Mouse (Mus musculus) bone marrow, adult 2 months (tissue): ENCODE data around the gene Gpalpp1.

Experiments used
- CTCF ChIP-seq: fragments of 200-500 bp; IDR thresholded peaks from 2 replicates; pipeline ENCODE4 v1.5.1; 2011; ENCODE audit warnings: low read length, control low read depth; ENCODE audit not compliant: control insufficient read depth, insufficient read depth
- POLR2A ChIP-seq: fragments of 200-500 bp; IDR thresholded peaks from 2 replicates; pipeline ENCODE4 v1.6.1; 2011; ENCODE audit warnings: low read depth, mild to moderate bottlenecking, control low read depth, low read length, borderline replicate concordance; ENCODE audit not compliant: control insufficient read depth

DNA sequence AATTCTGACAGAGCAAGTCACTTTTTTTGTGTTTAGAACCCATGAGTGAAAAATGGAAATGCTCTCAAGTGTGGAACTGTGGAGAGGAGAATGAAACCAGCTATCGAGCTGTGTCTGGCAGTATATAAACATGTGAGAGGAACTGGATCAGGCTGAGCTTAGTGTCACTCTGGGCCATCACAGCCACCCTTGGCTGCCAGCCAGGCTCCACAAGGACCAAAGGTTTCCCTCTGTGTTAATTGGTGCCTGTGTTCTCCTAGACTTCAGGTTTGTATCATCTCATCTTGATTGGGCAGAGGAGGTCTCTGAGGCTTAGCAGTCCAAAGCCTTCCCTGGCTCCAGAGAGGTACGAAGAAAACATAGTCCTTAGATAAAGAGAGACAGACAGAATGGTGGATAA lies 37.9 kb downstream of the Gpalpp1 start:
- TF ChIP-seq CTCF, result no peak
- no peak for TF ChIP-seq POLR2A
